Mouse (Mus musculus) frontal cortex, postnatal 36 days (tissue): ENCODE results near the gene Stxbp3.

Source experiments
- DNase-seq, 2 experiments: peaks; one replicate each; pipeline ENCODE4 v3.0.0; 2022; ENCODE audit warnings: low spot score in 2 of 2

The Stxbp3 gene

DNA sequence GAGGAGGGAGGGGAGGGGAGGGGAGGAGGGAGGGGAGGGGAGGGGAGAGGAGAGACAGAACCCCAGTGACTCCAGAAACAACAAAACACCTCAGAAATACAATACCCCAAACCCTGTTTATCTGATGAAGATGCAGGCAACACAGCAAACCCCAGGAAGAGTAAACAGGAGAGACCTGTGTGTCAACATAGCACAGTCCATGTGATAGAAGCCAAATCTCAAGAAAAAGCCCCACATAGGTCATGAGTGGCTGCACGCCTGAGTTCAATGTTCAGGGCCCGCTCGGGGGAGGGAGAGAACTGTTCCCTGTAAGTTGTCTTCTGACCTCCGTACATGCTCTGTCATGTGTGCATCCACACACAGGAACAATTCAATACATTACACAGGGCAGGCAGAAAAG lies 43.9 kb downstream of the Stxbp3 start:
- no peak for DNase-seq

DNA sequence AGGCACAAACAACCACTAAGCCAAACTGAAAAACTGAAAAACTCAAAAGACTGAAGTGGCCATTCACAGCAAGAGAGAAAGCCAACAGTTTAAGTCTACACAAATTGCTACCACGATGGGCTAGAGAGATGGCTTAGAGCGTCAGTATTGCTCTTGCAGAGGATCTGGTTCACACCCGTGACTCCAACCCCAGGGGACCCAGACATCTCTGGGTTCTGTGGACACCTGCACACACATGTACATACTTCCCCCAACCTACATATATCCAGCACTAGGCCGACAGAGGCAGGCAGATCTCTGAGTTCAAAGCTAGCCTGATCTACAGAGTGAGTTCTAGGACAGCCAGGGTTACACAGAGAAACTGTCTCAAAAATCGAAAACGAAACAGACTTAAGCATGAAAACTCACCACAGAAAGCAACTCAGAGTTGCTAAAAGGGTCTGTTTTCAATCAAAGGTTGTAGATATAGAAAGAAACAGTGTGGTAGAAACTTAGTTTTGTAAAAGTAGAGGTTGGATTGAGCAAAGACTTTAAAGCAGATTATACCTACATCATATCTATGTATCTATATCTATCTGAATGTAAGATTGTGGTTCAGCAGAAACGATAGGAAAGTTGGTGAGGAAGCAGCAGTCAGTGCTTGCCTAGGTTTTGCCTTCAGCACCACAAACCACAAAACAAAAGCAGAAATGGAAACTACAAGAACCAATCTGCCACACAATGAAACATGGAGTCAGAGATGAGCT lies 44.6 kb downstream of the Stxbp3 start:
- no peak for DNase-seq

DNA sequence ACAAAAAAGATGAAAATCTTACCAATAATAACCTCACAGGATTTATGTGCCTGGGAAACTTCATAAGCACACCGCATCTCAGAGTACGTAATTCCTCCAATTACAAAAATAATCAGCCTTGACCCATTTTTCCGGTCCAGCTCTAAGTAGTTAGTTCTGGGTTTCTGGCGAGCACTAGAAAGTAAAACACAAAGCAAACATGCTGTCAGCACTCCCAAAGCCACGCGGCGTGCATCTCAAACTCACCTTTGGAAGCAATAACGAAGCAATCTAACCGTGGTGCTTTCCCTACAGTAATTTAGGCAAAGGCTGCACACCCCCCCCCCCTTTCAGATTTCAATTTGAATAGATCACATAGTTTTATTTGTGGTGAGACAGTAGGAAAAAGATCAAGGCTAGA lies 45.5 kb downstream of the Stxbp3 start:
- no peak for DNase-seq

DNA sequence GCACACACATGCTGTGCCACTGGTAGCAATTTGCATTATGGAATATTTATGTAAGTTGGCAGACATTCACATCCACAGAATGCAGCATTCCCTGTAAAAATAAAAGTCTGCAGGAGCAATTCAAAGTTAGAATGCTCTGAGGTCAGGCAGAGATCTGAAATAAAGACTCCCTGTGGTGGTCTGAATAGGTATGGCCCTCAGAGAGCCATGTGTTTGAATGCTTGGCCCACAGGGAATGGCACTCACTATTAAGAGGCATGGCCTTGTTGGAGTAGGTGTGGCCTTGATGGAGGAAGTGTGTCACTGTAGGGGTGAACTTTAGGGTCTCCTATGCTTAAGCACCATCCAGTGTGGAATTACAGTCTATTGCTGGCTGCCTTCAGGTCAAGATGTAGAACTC lies 47.9 kb downstream of the Stxbp3 start:
- DNase-seq, result no peak

DNA sequence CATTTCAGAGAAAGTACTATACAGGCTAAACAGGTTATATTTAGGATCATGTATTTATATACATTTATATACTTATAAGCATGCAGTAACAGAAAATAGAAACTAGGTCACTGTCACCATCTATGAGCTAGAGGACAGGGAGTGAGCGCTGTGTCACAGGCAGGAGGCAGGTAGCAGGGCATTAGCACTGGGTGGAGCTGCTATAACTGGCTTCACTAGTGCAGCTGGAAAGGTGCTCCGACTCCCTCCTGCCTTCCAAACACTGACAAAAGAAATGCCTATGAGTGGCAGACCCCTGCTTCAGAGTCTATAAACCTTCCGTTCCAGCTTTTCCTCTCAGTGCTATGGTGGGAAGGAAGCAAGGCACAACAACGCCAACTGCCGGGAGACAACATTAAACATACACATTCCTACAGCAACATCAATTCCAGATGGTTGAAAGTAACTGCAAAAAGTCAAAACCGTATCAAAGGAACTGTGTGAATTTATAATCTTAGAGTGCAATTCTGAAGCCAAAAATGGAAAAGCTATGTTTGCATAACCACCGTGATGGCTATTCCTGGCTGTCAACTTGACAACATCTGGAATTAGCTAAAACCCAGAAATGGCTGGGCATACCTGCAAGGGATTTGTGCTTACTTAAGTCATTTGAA lies 49.1 kb downstream of the Stxbp3 start:
- DNase-seq, result peak in 1 of 2 experiments; percentile 20

DNA sequence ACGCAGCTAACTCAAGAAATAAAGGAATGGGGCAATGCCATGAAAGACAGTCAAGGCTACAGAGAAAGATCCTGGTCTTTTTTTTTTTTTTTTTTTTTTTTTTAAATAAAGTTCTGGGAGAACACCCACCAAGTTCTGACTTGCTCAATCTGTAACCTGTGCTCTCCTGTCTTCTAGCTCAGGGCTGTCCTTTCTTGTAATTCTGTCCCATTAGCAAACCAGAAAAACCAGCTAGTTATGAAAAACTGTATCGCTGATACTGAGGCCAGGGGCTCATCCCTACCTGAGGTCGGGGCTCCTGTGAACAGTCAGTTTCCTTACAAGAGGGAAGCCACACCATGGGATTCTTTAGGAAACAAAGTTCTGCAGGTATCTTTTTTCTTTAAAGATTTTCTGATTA lies 49.8 kb downstream of the Stxbp3 start:
- no peak for DNase-seq

DNA sequence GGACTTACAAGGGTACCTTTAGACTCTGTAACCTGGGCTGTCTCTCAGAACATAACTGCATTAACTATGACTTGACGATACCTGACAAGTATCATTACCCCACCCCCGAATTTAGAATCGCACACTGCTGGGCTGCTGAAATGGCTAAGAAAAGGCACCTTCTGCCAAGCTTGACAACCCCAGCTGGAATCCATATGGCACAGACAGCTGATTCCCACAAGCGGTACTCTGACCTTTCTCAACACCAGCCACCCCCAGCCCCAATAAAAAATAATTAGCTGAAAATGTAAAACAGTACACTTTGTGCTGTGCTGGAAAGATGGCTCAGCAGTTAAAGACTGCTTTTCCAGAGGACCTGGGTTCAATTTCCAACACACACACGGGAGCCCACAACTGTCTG lies 51.0 kb downstream of the Stxbp3 start:
- no peak for DNase-seq

DNA sequence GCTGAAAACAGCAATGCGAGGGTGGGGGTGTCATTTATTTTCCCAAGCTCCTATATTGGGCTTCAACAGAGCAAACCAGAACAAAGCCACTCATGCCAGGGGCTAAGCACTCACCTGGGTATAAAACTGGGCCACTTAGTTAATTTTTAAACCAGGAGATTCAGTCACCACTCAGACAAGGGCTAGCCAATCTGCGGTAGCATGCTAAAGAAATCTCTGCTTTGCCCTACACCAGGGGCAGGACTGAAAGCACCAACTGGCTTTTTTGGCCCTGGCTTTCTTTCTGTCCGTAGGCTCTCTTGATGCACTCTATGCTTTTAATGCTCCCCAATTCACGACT lies 51.9 kb downstream of the Stxbp3 start:
- DNase-seq, result no peak

DNA sequence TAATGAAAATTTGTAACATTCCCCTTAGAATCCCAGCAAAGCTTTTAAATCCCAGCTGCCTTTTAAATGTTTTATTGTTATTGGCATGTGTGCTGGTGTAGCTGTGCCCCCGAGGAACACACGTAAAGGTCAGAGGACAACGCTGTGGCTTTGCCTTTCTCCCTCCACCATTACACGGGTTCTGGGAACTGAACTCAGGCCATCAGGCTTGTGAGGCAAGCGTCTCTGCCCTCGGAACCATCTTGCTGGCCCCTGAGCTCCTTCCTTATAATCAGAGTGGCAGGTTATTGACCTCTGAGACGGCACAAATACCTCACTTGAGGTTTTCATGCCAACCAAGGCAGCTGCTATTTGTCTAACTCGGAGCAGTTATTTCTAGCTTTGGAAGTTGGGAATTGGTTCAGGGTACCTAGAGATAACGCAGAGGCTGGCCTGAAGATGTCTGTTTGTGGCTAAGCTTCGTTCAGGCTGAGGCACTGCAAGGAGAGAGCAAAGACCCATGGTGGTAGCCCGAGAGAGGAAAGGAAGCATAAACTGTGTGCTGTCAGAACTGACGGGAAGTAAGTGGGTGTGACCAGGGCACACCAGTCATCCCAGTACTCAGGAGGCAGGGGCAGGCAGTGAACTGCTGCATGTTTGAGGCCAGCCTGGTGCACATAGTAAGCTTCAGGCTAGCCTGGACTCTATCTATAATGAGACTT lies 52.4 kb downstream of the Stxbp3 start:
- no peak for DNase-seq

DNA sequence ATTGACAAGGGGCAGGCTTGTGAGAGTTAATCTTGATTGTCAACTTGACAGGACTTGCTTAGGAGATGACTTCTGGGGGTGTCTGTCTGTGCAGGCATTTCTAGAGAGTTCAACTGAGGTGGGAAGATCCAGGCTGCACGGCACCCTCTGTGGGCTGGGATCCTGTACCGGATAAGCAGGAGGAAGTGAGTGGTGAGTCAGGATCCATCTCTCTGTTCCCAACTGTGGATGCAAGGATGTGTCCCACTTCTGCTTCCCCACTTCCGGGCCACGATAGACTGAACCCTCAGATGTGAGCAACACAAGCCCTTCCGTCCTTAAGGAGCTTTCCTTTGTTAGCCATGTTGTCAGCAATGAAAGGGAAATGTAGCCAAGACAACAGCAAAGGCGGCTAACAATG lies 53.8 kb downstream of the Stxbp3 start:
- DNase-seq, result no peak

DNA sequence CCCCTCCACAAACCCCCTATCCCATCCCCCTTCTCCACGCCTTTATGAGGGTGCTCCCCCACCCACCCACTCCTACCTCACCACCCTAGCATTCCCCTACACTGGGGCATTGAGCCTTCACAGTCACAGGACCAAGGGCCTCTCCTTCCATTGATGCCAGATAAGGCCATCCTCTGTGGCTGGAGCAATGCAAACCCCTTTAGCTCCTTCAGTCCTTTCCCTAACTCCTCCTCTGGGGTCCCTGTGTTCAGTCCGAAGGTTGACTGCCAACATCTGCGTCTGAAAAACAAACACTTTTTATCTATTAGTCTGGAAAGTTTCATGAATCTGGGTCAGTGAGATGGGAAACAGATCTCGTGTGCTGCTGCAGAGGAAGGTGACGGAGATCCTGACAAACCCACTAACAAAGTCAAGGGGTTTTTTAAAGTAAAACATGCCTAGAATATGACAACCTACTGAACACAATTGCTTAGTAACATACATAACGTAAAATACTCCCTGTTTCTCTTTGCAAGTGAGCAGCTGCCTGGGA lies 57.9 kb downstream of the Stxbp3 start:
- no peak for DNase-seq

DNA sequence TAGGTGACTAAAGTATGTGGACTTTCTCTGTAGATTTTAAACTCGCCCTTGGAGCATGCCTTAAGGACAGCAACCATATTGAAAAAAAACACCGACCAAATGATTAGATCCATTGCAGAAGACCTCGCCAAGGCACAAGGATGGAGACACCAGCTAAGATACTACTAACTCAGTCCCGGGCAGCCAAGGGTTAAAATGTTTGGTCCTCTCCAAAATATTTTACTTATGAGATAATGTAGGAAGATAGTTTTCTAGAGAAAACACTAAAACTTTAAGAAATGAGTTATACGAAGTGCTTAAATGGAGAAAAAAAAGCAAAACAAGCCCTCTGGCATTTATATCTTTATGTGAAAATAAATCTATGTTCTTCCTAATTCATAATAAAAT lies 58.4 kb downstream of the Stxbp3 start:
- DNase-seq, result no peak

DNA sequence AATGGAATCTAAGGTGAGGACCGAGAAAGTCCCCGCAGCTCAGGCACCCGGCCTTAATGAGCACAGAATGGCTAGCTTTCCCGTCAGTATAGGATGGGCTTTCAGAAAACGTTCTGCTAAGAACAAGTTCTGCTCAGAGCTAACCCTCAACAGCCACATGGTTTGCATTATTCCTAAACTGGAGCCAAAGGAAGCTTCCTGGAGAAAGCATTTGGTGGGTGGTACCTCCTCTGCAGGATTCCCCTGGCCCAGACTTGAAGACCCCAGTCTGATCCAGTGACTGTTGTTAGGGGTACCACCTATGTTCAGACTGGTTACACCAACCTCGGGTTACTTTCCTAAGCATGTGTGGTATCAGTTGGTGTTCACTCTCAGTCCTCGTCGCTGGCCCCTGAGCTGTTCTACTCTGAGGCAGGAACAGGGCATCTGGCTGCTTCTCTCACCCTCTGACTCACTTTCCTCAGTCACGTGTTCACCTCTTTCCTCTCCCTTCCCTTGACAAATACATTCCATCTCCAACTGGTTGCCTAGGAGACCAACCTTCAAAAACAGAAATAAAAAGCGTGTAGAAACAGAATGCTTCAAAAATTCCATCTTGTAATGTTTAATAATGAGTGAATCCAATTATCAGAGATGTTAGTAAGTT lies 59.0 kb downstream of the Stxbp3 start:
- peak; percentile 48 to 55 for DNase-seq

DNA sequence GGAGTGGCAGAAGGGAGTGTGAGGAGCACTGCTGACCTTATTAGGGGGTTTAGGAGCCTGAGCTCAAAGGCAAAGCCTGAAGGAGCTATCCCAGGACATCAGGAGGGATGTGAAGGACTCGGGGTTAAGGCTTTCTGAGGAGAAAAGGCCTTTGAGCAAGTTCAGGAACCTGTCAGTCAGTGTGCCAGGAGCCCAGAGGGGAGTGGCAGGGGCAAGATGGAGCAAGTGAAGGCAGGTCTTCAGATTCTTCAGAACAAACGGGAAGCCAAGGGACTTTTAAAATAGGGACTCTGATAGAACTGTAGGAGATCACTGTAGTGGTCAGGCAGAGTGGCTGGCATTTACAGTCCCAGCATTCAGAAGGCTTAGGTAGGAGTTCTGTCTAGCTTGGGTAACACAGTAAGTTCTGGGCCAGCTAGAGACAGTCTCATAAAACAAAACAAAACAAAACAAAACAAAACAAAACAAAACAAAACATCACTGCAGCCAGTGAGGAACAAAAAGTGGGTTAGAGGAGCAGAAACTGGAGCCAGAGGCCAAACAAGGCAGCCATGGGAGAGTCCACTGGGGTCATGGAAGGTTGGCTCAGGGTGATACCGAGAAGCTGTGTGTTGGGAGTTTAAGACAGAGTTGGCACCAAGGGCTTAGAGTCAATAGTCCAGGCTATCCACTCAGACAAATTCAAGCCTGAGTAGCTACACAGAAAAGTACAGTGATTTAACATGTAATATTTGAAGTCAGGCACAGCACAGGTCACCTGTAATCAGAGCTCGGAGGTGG lies 61.4 kb downstream of the Stxbp3 start:
- no peak for DNase-seq

DNA sequence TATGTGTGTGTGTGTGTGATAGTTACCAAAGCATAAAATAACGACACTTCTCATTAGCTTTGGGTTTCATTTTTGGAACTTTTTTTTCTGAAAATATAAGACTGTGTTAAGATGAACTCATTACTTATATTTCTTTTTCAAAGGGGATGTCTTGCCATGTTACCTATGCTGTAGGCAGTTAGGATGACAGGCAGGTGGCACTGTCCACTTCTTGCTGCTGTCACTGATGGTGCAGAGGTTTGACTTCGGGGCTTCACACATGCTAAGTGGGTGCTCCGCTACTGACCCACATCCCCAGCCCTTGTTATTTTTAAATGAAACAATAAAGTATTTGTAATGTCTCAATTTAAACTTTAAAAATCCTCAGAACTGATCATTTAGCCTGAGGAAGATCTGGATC lies 67.5 kb downstream of the Stxbp3 start:
- DNase-seq, result no peak

DNA sequence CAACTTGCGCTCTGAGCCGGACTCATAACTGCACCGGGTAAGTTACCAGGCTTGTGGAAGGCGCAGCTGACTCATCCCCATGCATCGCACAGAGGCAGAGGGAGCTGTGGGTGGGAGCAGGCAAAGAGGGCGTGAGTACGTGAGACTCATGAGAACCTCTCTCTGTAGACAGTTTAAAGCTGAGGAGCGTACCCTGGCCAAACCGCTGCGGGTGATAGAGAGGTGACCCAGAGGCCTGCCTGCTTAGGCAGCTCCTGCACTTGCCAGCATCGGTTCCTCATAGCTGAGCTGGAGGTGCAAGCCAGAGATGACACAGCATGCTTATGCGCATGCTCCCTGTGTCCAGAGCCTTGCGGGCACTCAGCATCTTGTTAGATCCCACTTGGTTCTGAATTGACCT lies 68.1 kb downstream of the Stxbp3 start:
- DNase-seq, result peak; percentile 70 to 72

DNA sequence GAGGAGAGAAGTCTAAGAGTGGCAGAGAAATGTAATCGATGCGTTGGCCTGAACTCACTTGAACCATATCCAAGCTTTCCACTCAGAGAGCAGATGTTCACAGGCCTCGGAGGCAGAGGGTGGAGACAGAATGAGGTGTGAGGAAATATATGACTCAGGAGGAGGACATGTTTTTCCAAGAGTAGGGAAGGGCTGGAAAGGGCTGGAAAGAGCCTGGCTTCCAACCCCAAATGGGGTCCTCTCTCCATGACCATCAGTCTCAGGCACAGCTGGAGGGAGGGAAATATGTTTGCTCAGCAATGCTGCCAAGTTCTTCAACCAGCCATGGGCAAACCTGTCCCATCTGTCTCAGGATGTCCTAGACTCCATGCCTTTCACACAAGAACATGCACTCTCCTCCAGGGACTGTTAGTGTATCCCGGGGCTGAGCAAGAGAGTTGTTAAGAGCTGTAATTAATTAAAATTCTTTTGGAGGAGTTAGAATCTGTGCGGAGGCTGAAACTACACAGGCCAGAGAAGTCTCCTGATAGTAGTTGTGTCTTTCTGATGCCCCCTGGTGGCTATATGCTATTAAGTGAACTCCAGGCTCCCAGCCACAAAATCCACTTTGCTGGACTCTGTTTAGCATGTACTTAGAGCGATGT lies 69.5 kb downstream of the Stxbp3 start:
- DNase-seq, result peak; percentile 55 to 82

DNA sequence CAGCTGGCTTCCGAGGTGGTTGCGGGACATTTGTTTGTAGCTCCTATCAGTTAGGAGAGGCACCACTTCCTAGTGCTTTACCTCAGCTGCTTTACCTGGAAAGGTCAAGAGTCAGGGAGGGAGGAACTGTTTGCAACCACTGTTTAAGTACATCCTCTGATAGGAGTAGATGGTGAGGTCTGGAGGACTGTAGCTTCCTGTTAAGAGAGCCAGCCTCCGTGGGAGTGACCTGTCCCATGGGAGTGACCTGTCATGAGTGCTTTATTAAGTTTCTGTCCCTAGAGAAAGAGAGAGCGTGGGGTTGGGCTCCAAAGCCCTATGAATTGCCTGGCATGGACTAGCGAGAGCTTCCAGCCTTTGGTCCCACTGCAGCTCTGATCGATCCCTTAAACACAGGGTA lies 70.8 kb downstream of the Stxbp3 start:
- no peak for DNase-seq

DNA sequence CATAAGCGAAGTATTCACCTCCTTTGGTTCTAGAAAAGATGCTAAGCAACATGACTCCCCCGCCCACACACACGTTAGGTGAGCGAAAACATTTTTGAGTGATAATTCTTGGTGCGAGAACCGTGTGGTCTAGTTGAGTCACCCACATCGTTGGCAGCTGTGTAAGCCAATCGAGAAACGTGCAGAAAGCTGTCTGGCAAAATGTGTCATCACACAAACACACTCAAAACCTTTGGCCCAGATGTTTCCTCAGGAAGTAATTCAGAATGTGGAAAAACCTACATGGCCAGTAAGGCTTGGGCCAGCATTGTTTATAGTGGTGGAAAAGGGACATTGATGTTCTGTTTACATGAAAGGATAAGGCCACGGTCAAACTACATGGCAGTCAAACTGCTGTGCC lies 72.9 kb downstream of the Stxbp3 start:
- no peak for DNase-seq

DNA sequence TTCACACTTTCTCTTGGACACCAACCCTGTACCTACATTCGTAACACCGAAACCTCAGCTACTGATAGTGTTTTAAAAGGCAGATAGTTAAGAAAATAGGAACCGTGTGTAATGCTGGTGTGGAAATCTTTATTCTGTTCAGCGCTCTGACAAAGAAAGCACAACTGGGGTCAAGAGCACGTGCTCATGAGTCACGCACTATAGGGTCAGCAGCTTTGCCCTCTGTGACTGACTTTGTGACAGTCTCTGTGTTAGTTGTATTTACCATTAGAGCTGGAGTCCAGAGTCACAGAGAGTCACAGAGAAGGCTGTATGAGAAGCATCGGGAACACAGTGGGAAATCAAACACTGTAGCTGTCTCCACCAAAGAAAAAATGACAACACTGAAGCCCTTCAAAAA lies 73.4 kb downstream of the Stxbp3 start:
- no peak for DNase-seq

DNA sequence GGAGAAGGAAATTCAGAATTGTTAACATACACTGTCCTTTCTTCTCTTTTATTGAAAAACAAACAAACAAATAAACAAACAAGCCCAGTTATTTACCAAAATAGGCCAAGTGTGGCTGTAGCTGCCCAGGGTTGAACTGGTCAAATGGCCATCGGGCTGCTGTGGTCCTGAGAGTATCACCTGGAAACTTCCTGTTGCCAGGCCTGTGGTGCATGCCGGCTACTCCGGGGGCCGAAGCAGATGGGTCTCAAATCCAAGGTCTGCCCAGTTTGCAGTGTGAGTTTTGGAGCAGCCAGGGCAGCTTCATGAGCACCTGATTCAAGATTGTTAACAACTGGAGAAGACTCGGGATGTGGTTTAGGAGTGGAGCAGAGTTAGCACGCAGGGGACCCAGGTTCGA lies 74.8 kb downstream of the Stxbp3 start:
- DNase-seq, result no peak
